Mouse (Mus musculus): ENCODE measurements around the gene Rgs13. TPM values are rescaled to one million over a fixed set of nuclear protein-coding genes. Genes with fewer than 3 reads are reported as not detected.

The Rgs13 gene
- total and polyA plus RNA-seq, 2 experiments from 2014 or later = 0.71 to 0.95 TPM

GRCm38 (mm10) chr1:144167761-144168160 lies 9.4 kb downstream of the Rgs13 start:
- no peak overlapping the region for H3K9ac ChIP-seq (replicated peaks; ENCODE audit: low read length, poor library complexity, severe bottlenecking)
- WGBS = 75% methylated on average over 1 of the region's 1 CpGs
- no peak overlapping the region for H3K4me2 ChIP-seq (ENCODE audit: low read depth, low read length, poor library complexity, severe bottlenecking)
- no peaks in the 10 kb centered on the region for H3K36me3 ChIP-seq (ENCODE audit: insufficient read depth, low read length)
- ATAC-seq (ENCODE audit: low FRiP score) (no peak), DNase-seq (ENCODE audit: low spot score) (no peak)
- H3K4me3 ChIP-seq (ENCODE audit: low read depth, low read length) = no peak overlapping the region
- no peaks in the 10 kb centered on the region for H3K9me3 ChIP-seq (ENCODE audit: low read length)
- no peaks in the 10 kb centered on the region for H3K27me3 ChIP-seq (ENCODE audit: insufficient read depth, low read length)
- H3K27ac ChIP-seq (ENCODE audit: low read depth, low read length) = no peak overlapping the region
- no peak for TF ChIP-seq CTCF (IDR thresholded peaks at IDR 0.05)
- no peaks in the 10 kb centered on the region for H3K4me1 ChIP-seq (ENCODE audit: insufficient read depth, low read length)

- Histone ChIP-seq H3K4me3 (ENCODE audit: low read depth, low read length) (no peak overlapping the region), H3K9me3 (ENCODE audit: low read length) (no peaks in the 10 kb centered on the region), H3K36me3 (ENCODE audit: insufficient read depth, low read length) (no peaks in the 10 kb centered on the region), H3K9ac (replicated peaks; ENCODE audit: low read length, poor library complexity, severe bottlenecking) (no peak overlapping the region), H3K4me1 (ENCODE audit: insufficient read depth, low read length) (no peaks in the 10 kb centered on the region), H3K4me2 (ENCODE audit: low read depth, low read length, poor library complexity, severe bottlenecking) (no peak overlapping the region), H3K27ac (ENCODE audit: low read depth, low read length) (no peak overlapping the region), H3K27me3 (ENCODE audit: insufficient read depth, low read length) (no peaks in the 10 kb centered on the region)
- no peak for DNase-seq (ENCODE audit: low spot score)
- no peak for ATAC-seq (ENCODE audit: low FRiP score)
- WGBS = 81% methylated on average over 5 of the region's 5 CpGs
- TF ChIP-seq CTCF (IDR thresholded peaks at IDR 0.05) = no peak
These were observed 10.3 kb downstream of the Rgs13 start for GRCm38 (mm10) chr1:144166897-144167296.

GRCm38 (mm10) chr1:144166275-144166674 lies 10.9 kb downstream of the Rgs13 start:
- H3K4me1 ChIP-seq (ENCODE audit: insufficient read depth, low read length) = no peaks in the 10 kb centered on the region
- H3K27ac ChIP-seq (ENCODE audit: low read depth, low read length) = no peak overlapping the region
- WGBS = 91% methylated on average over 2 of the region's 2 CpGs
- no peak overlapping the region for H3K4me3 ChIP-seq (ENCODE audit: low read depth, low read length)
- H3K9ac ChIP-seq (replicated peaks; ENCODE audit: low read length, poor library complexity, severe bottlenecking) = no peak overlapping the region
- ATAC-seq (ENCODE audit: low FRiP score) (no peak), DNase-seq (ENCODE audit: low spot score) (no peak)
- H3K27me3 ChIP-seq (ENCODE audit: insufficient read depth, low read length) = no peaks in the 10 kb centered on the region
- no peak overlapping the region for H3K4me2 ChIP-seq (ENCODE audit: low read depth, low read length, poor library complexity, severe bottlenecking)
- H3K36me3 ChIP-seq (ENCODE audit: insufficient read depth, low read length) = no peaks in the 10 kb centered on the region
- no peaks in the 10 kb centered on the region for H3K9me3 ChIP-seq (ENCODE audit: low read length)
- TF ChIP-seq CTCF (IDR thresholded peaks at IDR 0.05) = no peak

- H3K4me1 ChIP-seq (ENCODE audit: insufficient read depth, low read length) = no peaks in the 10 kb centered on the region
- H3K9ac ChIP-seq (replicated peaks; ENCODE audit: low read length, poor library complexity, severe bottlenecking) = no peak overlapping the region
- no peaks in the 10 kb centered on the region for H3K36me3 ChIP-seq (ENCODE audit: insufficient read depth, low read length)
- H3K27me3 ChIP-seq (ENCODE audit: insufficient read depth, low read length) = no peaks in the 10 kb centered on the region
- DNase-seq (ENCODE audit: low spot score) = no peak
- H3K4me3 ChIP-seq (ENCODE audit: low read depth, low read length) = no peak overlapping the region
- H3K4me2 ChIP-seq (ENCODE audit: low read depth, low read length, poor library complexity, severe bottlenecking) = no peak overlapping the region
- ATAC-seq (ENCODE audit: low FRiP score) = no peak
- WGBS = 61% methylated on average over 1 of the region's 1 CpGs
- TF ChIP-seq CTCF (IDR thresholded peaks at IDR 0.05) = no peak
- H3K9me3 ChIP-seq (ENCODE audit: low read length) = no peaks in the 10 kb centered on the region
- H3K27ac ChIP-seq (ENCODE audit: low read depth, low read length) = peak overlapping the region; percentile 32; the same call in 1 of the 2 replicates
These were observed 24.6 kb downstream of the Rgs13 start for GRCm38 (mm10) chr1:144152526-144152925.

- TF ChIP-seq CTCF (IDR thresholded peaks at IDR 0.05) = no peak
- WGBS = 68% methylated on average over 1 of the region's 1 CpGs
- no peaks in the 10 kb centered on the region for H3K27me3 ChIP-seq (ENCODE audit: insufficient read depth, low read length)
- ATAC-seq (ENCODE audit: low FRiP score) = peak; percentile 52
- no peak for DNase-seq (ENCODE audit: low spot score)
- no peaks in the 10 kb centered on the region for H3K4me1 ChIP-seq (ENCODE audit: insufficient read depth, low read length)
- no peak overlapping the region for H3K4me2 ChIP-seq (ENCODE audit: low read depth, low read length, poor library complexity, severe bottlenecking)
- H3K9me3 ChIP-seq (ENCODE audit: low read length) = no peaks in the 10 kb centered on the region
- no peaks in the 10 kb centered on the region for H3K36me3 ChIP-seq (ENCODE audit: insufficient read depth, low read length)
- H3K9ac ChIP-seq (replicated peaks; ENCODE audit: low read length, poor library complexity, severe bottlenecking) = no peak overlapping the region
- peak overlapping the region; percentile 32; the same call in 1 of the 2 replicates for H3K27ac ChIP-seq (ENCODE audit: low read depth, low read length)
- H3K4me3 ChIP-seq (ENCODE audit: low read depth, low read length) = no peak overlapping the region
These were observed 25.0 kb downstream of the Rgs13 start for GRCm38 (mm10) chr1:144152184-144152525.

- H3K4me3 ChIP-seq (ENCODE audit: low read depth, low read length) = no peak overlapping the region
- no peaks in the 10 kb centered on the region for H3K27me3 ChIP-seq (ENCODE audit: insufficient read depth, low read length)
- H3K9me3 ChIP-seq (ENCODE audit: low read length) = no peaks in the 10 kb centered on the region
- ATAC-seq (ENCODE audit: low FRiP score) (peak; percentile 92), DNase-seq (ENCODE audit: low spot score) (peak; percentile 58)
- H3K36me3 ChIP-seq (ENCODE audit: insufficient read depth, low read length) = no peaks in the 10 kb centered on the region
- no peak overlapping the region for H3K9ac ChIP-seq (replicated peaks; ENCODE audit: low read length, poor library complexity, severe bottlenecking)
- H3K4me1 ChIP-seq (ENCODE audit: insufficient read depth, low read length) = no peaks in the 10 kb centered on the region
- H3K4me2 ChIP-seq (ENCODE audit: low read depth, low read length, poor library complexity, severe bottlenecking) = no peak overlapping the region
- H3K27ac ChIP-seq (ENCODE audit: low read depth, low read length) = peak overlapping the region; percentile 32; the same call in 1 of the 2 replicates
- 51% methylated on average over 5 of the region's 5 CpGs for WGBS
- no peak for TF ChIP-seq CTCF (IDR thresholded peaks at IDR 0.05)
These were observed 25.6 kb downstream of the Rgs13 start for GRCm38 (mm10) chr1:144151401-144152183.

Data from midbrain, postnatal 0 days (tissue).